Mouse (Mus musculus): ENCODE data around the gene Dcaf15. TPM values are rescaled to one million over a fixed set of nuclear protein-coding genes. Genes with fewer than 3 reads are reported as not detected.

The Dcaf15 gene
- polyA plus RNA-seq, 2 experiments: 2.5 to 16.8 TPM

DNA sequence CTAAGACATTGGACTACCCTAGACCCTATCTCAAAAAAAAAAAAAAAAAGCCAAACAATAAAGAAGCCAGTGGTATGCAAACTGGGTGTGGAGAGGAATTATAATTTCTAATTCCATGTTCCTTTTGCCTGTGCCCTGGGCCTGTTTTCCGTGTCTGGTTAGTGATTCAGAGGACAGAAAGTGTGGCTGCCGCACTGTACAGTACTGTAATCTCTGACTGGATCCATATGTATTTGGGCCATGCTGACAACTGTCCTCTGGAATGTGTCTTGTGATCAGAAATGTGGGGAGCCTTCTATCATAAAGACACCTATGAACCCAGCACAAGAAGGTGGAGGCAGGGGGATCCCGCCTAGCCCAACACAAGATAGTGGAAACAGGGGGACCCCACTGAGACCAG lies 17.6 kb upstream of the Dcaf15 start:
- Histone ChIP-seq H3K27ac (no peak overlapping the region), H3K9ac (replicated peaks) (no peak overlapping the region), H3K36me3 (replicated peaks; ENCODE audit: control insufficient read depth, insufficient read depth, low read depth) (no peaks in the 10 kb centered on the region), H3K9me3 (ENCODE audit: control insufficient read depth, low read length) (no peaks in the 10 kb centered on the region), H3K4me3 (ENCODE audit: insufficient read depth in 1 of 2, low read depth in 2 of 2, low read length in 2 of 2) (no peak overlapping the region), H3K27me3 (ENCODE audit: control insufficient read depth, insufficient read depth, low read length) (no peaks in the 10 kb centered on the region), H3K4me1 (replicated peaks; ENCODE audit: control insufficient read depth in 2 of 2, insufficient read depth in 2 of 2, low read length in 1 of 2) (no peaks in the 10 kb centered on the region), H3K4me2 (ENCODE audit: low read depth) (no peak overlapping the region)
- TF ChIP-seq CTCF (IDR thresholded peaks at IDR 0.05; ENCODE audit: low read depth): no peak
- TF ChIP-seq EP300 (IDR thresholded peaks at IDR 0.05; ENCODE audit: low read depth): no peak
- DNase-seq (ENCODE audit: low read depth in 3 of 3, low spot score in 3 of 3): no peak
- ATAC-seq (ENCODE audit: insufficient read depth): no peak
- WGBS (ENCODE audit: insufficient replicate concordance): 64% methylated on average over 3 of the region's 3 CpGs

GRCm38 (mm10) chr8:84115646-84116045 lies 11.1 kb upstream of the Dcaf15 start:
- no peak overlapping the region for H3K4me3 ChIP-seq (ENCODE audit: insufficient read depth in 1 of 2, low read depth in 2 of 2, low read length in 2 of 2)
- WGBS (ENCODE audit: insufficient replicate concordance): 68% methylated on average over 6 of the region's 6 CpGs
- no peak overlapping the region for H3K27ac ChIP-seq
- no peak overlapping the region for H3K4me2 ChIP-seq (ENCODE audit: low read depth)
- DNase-seq (ENCODE audit: low read depth in 3 of 3, low spot score in 3 of 3) (no peak), ATAC-seq (ENCODE audit: insufficient read depth) (no peak)
- TF ChIP-seq CTCF (IDR thresholded peaks at IDR 0.05; ENCODE audit: low read depth): no peak
- no peaks in the 10 kb centered on the region for H3K9me3 ChIP-seq (ENCODE audit: control insufficient read depth, low read length)
- no peaks in the 10 kb centered on the region for H3K27me3 ChIP-seq (ENCODE audit: control insufficient read depth, insufficient read depth, low read length)
- H3K4me1 ChIP-seq (replicated peaks; ENCODE audit: control insufficient read depth in 2 of 2, insufficient read depth in 2 of 2, low read length in 1 of 2): no peaks in the 10 kb centered on the region
- no peak overlapping the region for H3K9ac ChIP-seq (replicated peaks)
- no peaks in the 10 kb centered on the region for H3K36me3 ChIP-seq (replicated peaks; ENCODE audit: control insufficient read depth, insufficient read depth, low read depth)

- no peak for ATAC-seq (ENCODE audit: insufficient read depth)
- WGBS (ENCODE audit: insufficient replicate concordance): 67% methylated on average over 6 of the region's 6 CpGs
- Histone ChIP-seq H3K27me3 (ENCODE audit: control insufficient read depth, insufficient read depth, low read length) (no peaks in the 10 kb centered on the region), H3K4me3 (ENCODE audit: insufficient read depth in 1 of 2, low read depth in 2 of 2, low read length in 2 of 2) (no peak overlapping the region), H3K9ac (replicated peaks) (no peak overlapping the region), H3K4me2 (ENCODE audit: low read depth) (no peak overlapping the region), H3K27ac (no peak overlapping the region), H3K9me3 (ENCODE audit: control insufficient read depth, low read length) (no peaks in the 10 kb centered on the region), H3K4me1 (replicated peaks; ENCODE audit: control insufficient read depth in 2 of 2, insufficient read depth in 2 of 2, low read length in 1 of 2) (peaks cover 6 to 14% of the 10 kb centered on the region in 2 experiments), H3K36me3 (replicated peaks; ENCODE audit: control insufficient read depth, insufficient read depth, low read depth) (no peaks in the 10 kb centered on the region)
- no peak for DNase-seq (ENCODE audit: low read depth in 3 of 3, low spot score in 3 of 3)
- no peak for TF ChIP-seq CTCF (IDR thresholded peaks at IDR 0.05; ENCODE audit: low read depth)
- no peak for TF ChIP-seq EP300 (IDR thresholded peaks at IDR 0.05; ENCODE audit: low read depth)
These were observed 1.9 kb upstream of the Dcaf15 start for GRCm38 (mm10) chr8:84106216-84107040.

DNA sequence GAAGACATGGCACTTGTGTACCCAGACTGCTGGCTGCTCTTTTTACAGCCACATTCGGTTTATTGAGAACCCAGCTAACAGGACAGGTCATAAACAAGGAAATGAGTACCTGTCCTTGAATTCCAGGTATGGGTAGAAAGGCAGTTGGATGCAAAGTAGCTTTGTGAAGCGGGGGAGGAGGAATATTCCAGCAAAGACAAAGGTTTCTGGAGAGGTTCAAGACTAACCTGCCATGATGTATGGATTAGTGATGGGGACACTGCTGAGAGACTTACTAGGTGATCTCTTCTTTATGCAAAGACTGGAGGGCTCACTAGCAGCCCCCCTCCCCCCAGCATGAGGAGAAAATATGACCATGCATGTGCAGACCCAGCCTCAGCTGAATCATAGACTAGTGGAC lies 1.1 kb upstream of the Dcaf15 start:
- Histone ChIP-seq H3K9me3 (ENCODE audit: control insufficient read depth, low read length) (no peaks in the 10 kb centered on the region), H3K27ac (no peak overlapping the region), H3K4me1 (replicated peaks; ENCODE audit: control insufficient read depth in 2 of 2, insufficient read depth in 2 of 2, low read length in 1 of 2) (peaks cover 6 to 14% of the 10 kb centered on the region in 2 experiments), H3K9ac (replicated peaks) (no peak overlapping the region), H3K27me3 (ENCODE audit: control insufficient read depth, insufficient read depth, low read length) (no peaks in the 10 kb centered on the region), H3K4me3 (ENCODE audit: insufficient read depth in 1 of 2, low read depth in 2 of 2, low read length in 2 of 2) (no peak overlapping the region), H3K36me3 (replicated peaks; ENCODE audit: control insufficient read depth, insufficient read depth, low read depth) (no peaks in the 10 kb centered on the region), H3K4me2 (ENCODE audit: low read depth) (peak overlapping the region; percentile 90; the same call in 1 of the 2 replicates)
- TF ChIP-seq EP300 (IDR thresholded peaks at IDR 0.05; ENCODE audit: low read depth) (no peak), CTCF (IDR thresholded peaks at IDR 0.05; ENCODE audit: low read depth) (no peak)
- ATAC-seq (ENCODE audit: insufficient read depth) (no peak), DNase-seq (ENCODE audit: low read depth in 3 of 3, low spot score in 3 of 3) (no peak)
- WGBS (ENCODE audit: insufficient replicate concordance): 69% methylated on average over 2 of the region's 2 CpGs

- ATAC-seq (ENCODE audit: insufficient read depth): peak; percentile 76
- Histone ChIP-seq H3K9ac (replicated peaks) (peak overlapping the region; percentile 82), H3K9me3 (ENCODE audit: control insufficient read depth, low read length) (no peaks in the 10 kb centered on the region), H3K4me1 (replicated peaks; ENCODE audit: control insufficient read depth in 2 of 2, insufficient read depth in 2 of 2, low read length in 1 of 2) (peaks cover 6 to 14% of the 10 kb centered on the region in 2 experiments), H3K27ac (no peak overlapping the region), H3K36me3 (replicated peaks; ENCODE audit: control insufficient read depth, insufficient read depth, low read depth) (no peaks in the 10 kb centered on the region), H3K27me3 (ENCODE audit: control insufficient read depth, insufficient read depth, low read length) (no peaks in the 10 kb centered on the region), H3K4me3 (ENCODE audit: insufficient read depth in 1 of 2, low read depth in 2 of 2, low read length in 2 of 2) (peak overlapping the region; percentile 79 to 94), H3K4me2 (ENCODE audit: low read depth) (peak overlapping the region; percentile 78)
- WGBS (ENCODE audit: insufficient replicate concordance): 0% methylated on average over 25 of the region's 29 CpGs
- TF ChIP-seq CTCF (IDR thresholded peaks at IDR 0.05; ENCODE audit: low read depth) (peak; percentile 58), EP300 (IDR thresholded peaks at IDR 0.05; ENCODE audit: low read depth) (no peak)
- DNase-seq (ENCODE audit: low read depth in 3 of 3, low spot score in 3 of 3): peak; percentile 32 to 45 (median 41)
These were observed 347 bp downstream of the Dcaf15 start for GRCm38 (mm10) chr8:84104221-84104620.
